Mouse (Mus musculus) intestine, embryonic 14.5 days (tissue): Measurements from ENCODE around the gene Zfp2. TPM values are rescaled to one million over a fixed set of nuclear protein-coding genes. Genes with fewer than 3 reads are reported as not detected.

ENCODE experiments used
- ATAC-seq: fragments of 200-750 bp; cut with Nextera tagmentation; replicated peaks from 2 replicates; pipeline ENCODE4 v1.8.0; 2017; ENCODE audit warnings: low read depth, moderate number of reproducible peaks, moderate TSS enrichment, moderate library complexity; ENCODE audit not compliant: low FRiP score, low TSS enrichment
- DNase-seq: peaks from one replicate; pipeline ENCODE4 v3.0.0-alpha.2; 2018; ENCODE audit warnings: low spot score
- H3K27ac ChIP-seq: fragments of 300-500 bp; sonication (generic); 2 replicates; pipeline ENCODE4 v1.5.1; 2014; ENCODE audit warnings: low read depth, mild to moderate bottlenecking, control low read depth
- H3K27me3 ChIP-seq: fragments of 300-500 bp; sonication (generic); replicated peaks from 2 replicates; pipeline ENCODE4 v1.6.1; 2014; ENCODE audit warnings: low read length, control low read depth; ENCODE audit not compliant: control insufficient read depth, insufficient read depth
- H3K36me3 ChIP-seq: fragments of 300-500 bp; sonication (generic); 2 replicates; pipeline ENCODE4 v1.6.1; 2014; ENCODE audit warnings: low read length, control low read depth; ENCODE audit not compliant: control insufficient read depth, insufficient read depth
- H3K4me1 ChIP-seq: fragments of 300-500 bp; sonication (generic); replicated peaks from 2 replicates; pipeline ENCODE4 v1.6.1; 2014; ENCODE audit warnings: low read length, control low read depth, mixed read lengths; ENCODE audit not compliant: control insufficient read depth, insufficient read depth
- H3K4me2 ChIP-seq: fragments of 300-500 bp; sonication (generic); 2 replicates; pipeline ENCODE4 v1.6.1; 2014; ENCODE audit warnings: low read length
- H3K4me3 ChIP-seq: fragments of 300-500 bp; sonication (generic); 2 replicates; pipeline ENCODE4 v1.5.1; 2014; ENCODE audit warnings: low read depth, low read length, control low read depth, mixed read lengths
- H3K9ac ChIP-seq: fragments of 300-500 bp; sonication (generic); 2 replicates; pipeline ENCODE4 v1.6.1; 2014; ENCODE audit warnings: mild to moderate bottlenecking, low read length
- H3K9me3 ChIP-seq: fragments of 300-500 bp; sonication (generic); 2 replicates; pipeline ENCODE4 v1.6.1; 2016; ENCODE audit warnings: low read length, control low read depth; ENCODE audit not compliant: control insufficient read depth
- WGBS: fragments of 180-500 bp; shearing (Covaris S2); extraction: QIAGEN DNeasy Blood & Tissue Kit; methylation state at CpG from one replicate; pipeline ENCODE4 v1.1.7; 2014; 5-methylcytosine and 5-hydroxymethylcytosine counted together
- polyA plus RNA-seq: library from polyadenylated mRNA; unstranded; fragments of >200 nt; fragmentation: Nextera tagmentation; extraction: Ambion mirVana; gene quantifications from 2 replicates; pipeline ENCODE4 v1.2.1, GENCODE M21; 2014

The Zfp2 gene
- polyA plus RNA-seq, result 11.4 TPM in 2 replicates

DNA sequence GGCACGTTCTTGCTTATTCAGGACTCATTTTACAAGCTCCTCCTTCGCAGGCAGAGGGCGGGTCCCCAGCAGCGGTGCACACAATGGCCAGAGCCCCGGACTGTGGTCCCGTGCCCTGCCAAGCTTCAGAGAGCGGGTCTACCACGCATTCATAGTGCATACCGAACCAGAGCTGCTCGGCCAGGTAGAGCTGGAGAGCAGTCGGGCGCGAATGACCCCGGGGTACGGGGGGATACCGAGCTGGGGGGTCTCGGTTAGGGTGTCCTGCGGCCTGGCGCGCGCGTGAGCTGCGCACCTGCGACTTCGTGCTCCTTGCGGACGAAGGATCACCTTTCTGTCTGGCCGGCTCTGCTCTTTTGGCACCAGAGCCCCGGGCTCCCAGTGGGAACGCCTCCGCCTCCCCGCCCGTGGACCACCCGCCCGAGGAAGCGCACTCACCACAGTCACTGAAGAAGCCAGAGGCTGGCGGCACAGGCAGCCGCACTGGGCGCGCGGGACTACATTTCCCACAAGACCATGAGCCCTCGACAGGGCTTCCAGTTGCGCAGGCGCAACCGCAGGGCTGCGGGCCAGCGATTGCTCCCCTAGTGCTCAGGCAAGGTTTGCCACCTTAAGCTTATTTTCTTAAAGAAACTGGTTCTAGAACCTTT is at the start of gene Zfp2:
Gene Zfp2 (minus strand): TSS at position 495 of the 650 bp plus-strand sequence.
- H3K27me3 ChIP-seq, result no peaks in the 10 kb centered on the region
- H3K4me3 ChIP-seq, result peak within 1 kb of the TSS; percentile 78
- peak within 1 kb of the TSS; percentile 75 for H3K27ac ChIP-seq
- H3K4me1 ChIP-seq, result no peaks in the 10 kb centered on the region
- 0 out of 2 replicates have a peak, but pooled peaks cover 5% of the 10 kb centered on the region for H3K9me3 ChIP-seq
- peaks cover 17% of the 10 kb centered on the region for H3K36me3 ChIP-seq
- ATAC-seq (peak; percentile 96), DNase-seq (peak; percentile 96)
- peak within 1 kb of the TSS; percentile 82 for H3K9ac ChIP-seq
- peak within 1 kb of the TSS; percentile 50 for H3K4me2 ChIP-seq
- under 1% methylated on average over 47 of the region's 47 CpGs for WGBS

DNA sequence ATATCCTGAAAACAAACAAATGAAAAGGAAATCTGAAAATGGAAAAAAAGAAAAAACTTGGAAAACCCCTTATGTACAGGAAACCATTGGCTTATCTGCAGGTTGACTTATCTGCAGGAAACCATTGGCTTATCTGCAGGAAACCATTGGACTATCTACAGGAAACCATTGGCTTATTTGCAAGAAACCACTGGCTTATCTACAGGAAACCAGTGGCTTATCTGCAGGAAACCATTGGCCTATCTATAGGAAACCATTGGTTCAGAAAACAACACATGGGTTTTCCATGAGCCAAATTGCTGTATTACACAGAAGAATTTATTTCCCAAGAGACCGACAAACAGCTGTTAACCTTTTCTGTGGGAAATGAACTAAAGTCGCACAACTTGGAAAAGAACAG is 48.9 kb upstream of the Zfp2 start:
- H3K27me3 ChIP-seq, result no peaks in the 10 kb centered on the region
- no peak overlapping the region for H3K4me3 ChIP-seq
- H3K9ac ChIP-seq, result no peak overlapping the region
- ATAC-seq (no peak), DNase-seq (no peak)
- 94% methylated on average over 2 of the region's 2 CpGs for WGBS
- no peaks in the 10 kb centered on the region for H3K4me1 ChIP-seq
- no peaks in the 10 kb centered on the region for H3K9me3 ChIP-seq
- H3K27ac ChIP-seq, result no peak overlapping the region
- no peak overlapping the region for H3K4me2 ChIP-seq
- H3K36me3 ChIP-seq, result no peaks in the 10 kb centered on the region

DNA sequence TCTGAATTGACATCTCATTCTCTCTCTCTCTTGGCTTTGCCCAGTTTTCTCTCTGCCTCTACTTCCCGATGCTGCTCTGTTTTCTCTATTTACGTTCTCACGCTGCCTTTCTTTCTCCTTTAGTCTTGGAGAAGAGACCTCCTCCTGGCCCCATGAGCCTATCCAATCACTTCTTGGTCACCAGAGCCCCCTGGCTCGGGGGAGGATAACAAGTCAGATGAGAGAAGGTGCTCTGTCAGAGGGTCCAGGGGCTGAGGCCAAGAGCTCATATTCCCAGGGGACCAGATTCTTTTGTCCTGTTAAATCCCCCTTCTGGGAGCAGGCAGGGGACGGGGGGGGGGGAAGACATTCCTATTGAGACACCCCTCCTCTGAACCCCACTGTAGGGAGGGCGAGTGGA is 37.7 kb upstream of the Zfp2 start, which contains the start of gene Prop1:
Gene Prop1 (minus strand): TSS at position 101 of the 400 bp plus-strand sequence.
- H3K4me1 ChIP-seq, result no peaks in the 10 kb centered on the region
- DNase-seq (no peak), ATAC-seq (no peak)
- H3K36me3 ChIP-seq, result no peaks in the 10 kb centered on the region
- 75% methylated on average over 6 of the region's 6 CpGs for WGBS
- H3K27me3 ChIP-seq, result no peaks in the 10 kb centered on the region
- H3K4me3 ChIP-seq, result no peak within 1 kb of the TSS
- no peak within 1 kb of the TSS for H3K4me2 ChIP-seq
- no peaks in the 10 kb centered on the region for H3K9me3 ChIP-seq
- no peak within 1 kb of the TSS for H3K27ac ChIP-seq
- no peak within 1 kb of the TSS for H3K9ac ChIP-seq

DNA sequence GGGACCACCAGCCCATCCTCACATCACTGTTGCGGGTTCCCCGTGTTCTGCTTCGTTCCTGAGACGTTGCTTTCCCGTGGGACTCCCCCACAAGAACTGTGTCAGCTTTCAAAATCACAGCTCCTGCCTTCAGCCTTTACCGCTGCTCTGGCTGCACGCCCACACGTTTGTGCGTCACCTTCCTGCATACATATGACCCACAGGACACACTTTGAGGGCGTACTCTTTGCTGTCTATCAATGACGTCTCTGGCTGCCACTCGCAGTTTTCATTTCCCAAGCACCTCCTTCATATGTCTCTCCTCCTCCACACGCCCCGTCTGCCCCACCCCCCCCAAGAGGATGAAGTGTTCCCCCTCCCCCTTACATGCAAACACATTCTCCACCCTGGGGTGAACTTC is 36.3 kb upstream of the Zfp2 start:
- no peaks in the 10 kb centered on the region for H3K36me3 ChIP-seq
- WGBS, result 64% methylated on average over 14 of the region's 14 CpGs
- no peak overlapping the region for H3K4me3 ChIP-seq
- no peak for DNase-seq
- ATAC-seq, result no peak
- no peaks in the 10 kb centered on the region for H3K4me1 ChIP-seq
- H3K27me3 ChIP-seq, result no peaks in the 10 kb centered on the region
- no peak overlapping the region for H3K4me2 ChIP-seq
- no peak overlapping the region for H3K9ac ChIP-seq
- H3K9me3 ChIP-seq, result no peaks in the 10 kb centered on the region
- no peak overlapping the region for H3K27ac ChIP-seq

DNA sequence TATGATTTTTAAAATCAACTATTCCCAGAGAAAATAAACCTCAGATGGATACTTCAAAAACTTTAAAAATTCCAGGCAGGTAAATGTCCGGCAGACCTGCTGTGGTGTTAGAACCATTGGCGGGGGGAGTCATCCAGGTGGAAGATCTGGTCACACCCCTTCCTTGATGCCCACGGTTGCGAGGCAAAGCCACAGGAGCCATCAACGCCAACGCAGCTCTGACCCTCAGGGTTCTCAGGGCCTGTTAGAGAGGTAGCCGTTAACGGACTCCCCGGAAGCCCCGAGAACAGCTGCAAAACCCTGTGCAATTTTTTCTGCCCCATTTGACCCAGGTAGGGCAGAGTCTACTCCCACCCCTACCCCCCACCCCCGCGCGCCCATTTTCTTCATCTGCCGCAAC is 27.5 kb upstream of the Zfp2 start, which contains the start of gene 4933414I15Rik:
Gene 4933414I15Rik (minus strand): TSS at position 260 of the 400 bp plus-strand sequence.
- H3K9ac ChIP-seq, result no peak within 1 kb of the TSS
- no peak within 1 kb of the TSS for H3K4me2 ChIP-seq
- no peaks in the 10 kb centered on the region for H3K4me1 ChIP-seq
- no peak within 1 kb of the TSS for H3K27ac ChIP-seq
- H3K9me3 ChIP-seq, result no peaks in the 10 kb centered on the region
- no peak within 1 kb of the TSS for H3K4me3 ChIP-seq
- no peaks in the 10 kb centered on the region for H3K36me3 ChIP-seq
- 79% methylated on average over 14 of the region's 14 CpGs for WGBS
- H3K27me3 ChIP-seq, result no peaks in the 10 kb centered on the region
- ATAC-seq (no peak), DNase-seq (no peak)

DNA sequence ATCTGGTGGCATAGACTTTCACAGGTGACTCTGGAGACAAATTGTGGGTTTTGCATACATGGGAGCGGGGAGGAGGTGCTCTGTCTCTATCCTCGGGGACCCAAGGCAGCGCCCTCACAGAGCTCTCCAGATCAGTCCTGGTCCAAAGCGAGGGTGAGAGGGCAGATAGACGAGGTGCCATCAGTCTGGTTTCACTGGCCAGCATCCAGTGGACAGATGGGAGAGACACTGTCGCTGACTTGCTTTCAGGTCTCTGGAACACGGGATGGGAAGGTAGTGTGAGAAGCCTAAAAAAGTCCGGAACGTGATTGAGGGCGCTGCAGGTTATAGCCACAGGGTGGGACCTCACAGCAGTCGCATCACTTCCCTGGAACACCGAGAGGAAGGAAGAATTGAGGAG is 26.4 kb upstream of the Zfp2 start:
- DNase-seq (no peak), ATAC-seq (no peak)
- Histone ChIP-seq H3K4me1 (no peaks in the 10 kb centered on the region), H3K9me3 (no peaks in the 10 kb centered on the region), H3K27ac (no peak overlapping the region), H3K36me3 (no peaks in the 10 kb centered on the region), H3K4me3 (no peak overlapping the region), H3K4me2 (no peak overlapping the region), H3K9ac (no peak overlapping the region), H3K27me3 (no peaks in the 10 kb centered on the region)
- 68% methylated on average over 12 of the region's 12 CpGs for WGBS

DNA sequence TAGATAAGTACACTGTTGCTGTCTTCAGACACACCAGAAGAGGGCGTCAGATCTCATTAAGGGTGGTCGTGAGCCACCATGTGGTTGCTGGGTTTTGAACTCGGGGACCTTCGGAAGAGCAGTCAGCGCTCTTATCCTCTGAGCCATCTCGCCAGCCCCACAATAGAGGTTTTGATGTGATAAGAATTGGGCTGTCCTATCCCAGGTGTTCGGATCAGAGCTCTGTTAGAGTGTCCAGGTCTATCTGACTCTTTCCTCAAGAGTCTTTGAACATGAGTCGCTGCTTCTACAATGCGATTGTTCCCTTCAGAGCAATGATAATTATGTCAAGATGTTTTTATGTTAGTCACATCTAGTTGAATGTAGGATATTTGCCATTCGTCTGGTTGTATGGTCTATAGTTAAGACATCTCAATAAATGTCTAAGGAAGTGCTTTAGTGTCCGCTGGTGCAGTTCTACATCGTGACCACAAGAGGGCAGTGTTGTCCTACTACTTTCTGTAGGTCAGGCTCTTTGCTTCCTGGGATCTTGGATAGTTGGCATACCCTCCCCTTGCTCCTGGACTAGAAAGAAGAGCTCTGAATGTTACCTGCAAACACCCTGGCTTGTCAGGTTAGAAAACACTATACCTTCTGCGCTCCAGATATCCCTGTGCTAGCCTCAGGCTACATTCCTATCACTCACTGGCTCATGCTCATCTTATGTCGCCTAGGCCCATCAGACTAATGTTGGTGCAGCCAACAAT is 23.8 kb upstream of the Zfp2 start:
- ATAC-seq (no peak), DNase-seq (peak; percentile 66)
- Histone ChIP-seq H3K9me3 (no peaks in the 10 kb centered on the region), H3K27me3 (no peaks in the 10 kb centered on the region), H3K9ac (no peak overlapping the region), H3K36me3 (no peaks in the 10 kb centered on the region), H3K4me1 (no peaks in the 10 kb centered on the region), H3K27ac (no peak overlapping the region), H3K4me3 (no peak overlapping the region), H3K4me2 (no peak overlapping the region)
- WGBS, result 34% methylated on average over 14 of the region's 14 CpGs

DNA sequence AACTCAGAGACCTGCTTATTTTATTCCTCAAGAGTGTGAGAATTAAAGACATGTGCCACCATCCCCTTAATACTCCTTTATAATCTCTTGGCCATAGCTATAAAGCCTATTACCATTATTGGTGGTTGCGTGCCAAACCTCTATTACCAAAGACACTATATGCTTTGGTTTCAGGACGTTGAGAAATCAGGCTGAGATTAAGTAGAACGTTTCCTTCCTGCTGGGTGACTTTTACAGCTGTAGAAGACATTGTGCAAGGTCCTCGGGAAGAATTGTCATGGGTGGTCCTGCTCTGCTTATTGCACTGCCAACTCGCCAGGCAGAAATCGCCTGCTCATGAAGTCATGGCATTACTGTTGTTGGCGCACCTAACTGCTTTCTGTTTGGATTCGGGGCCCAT is 22.5 kb upstream of the Zfp2 start:
- Histone ChIP-seq H3K4me3 (no peak overlapping the region), H3K27me3 (no peaks in the 10 kb centered on the region), H3K27ac (no peak overlapping the region), H3K4me2 (no peak overlapping the region), H3K9ac (no peak overlapping the region), H3K36me3 (no peaks in the 10 kb centered on the region), H3K4me1 (no peaks in the 10 kb centered on the region), H3K9me3 (no peaks in the 10 kb centered on the region)
- ATAC-seq, result no peak
- 77% methylated on average over 8 of the region's 8 CpGs for WGBS
- no peak for DNase-seq
